In the genomic region with DNA sequence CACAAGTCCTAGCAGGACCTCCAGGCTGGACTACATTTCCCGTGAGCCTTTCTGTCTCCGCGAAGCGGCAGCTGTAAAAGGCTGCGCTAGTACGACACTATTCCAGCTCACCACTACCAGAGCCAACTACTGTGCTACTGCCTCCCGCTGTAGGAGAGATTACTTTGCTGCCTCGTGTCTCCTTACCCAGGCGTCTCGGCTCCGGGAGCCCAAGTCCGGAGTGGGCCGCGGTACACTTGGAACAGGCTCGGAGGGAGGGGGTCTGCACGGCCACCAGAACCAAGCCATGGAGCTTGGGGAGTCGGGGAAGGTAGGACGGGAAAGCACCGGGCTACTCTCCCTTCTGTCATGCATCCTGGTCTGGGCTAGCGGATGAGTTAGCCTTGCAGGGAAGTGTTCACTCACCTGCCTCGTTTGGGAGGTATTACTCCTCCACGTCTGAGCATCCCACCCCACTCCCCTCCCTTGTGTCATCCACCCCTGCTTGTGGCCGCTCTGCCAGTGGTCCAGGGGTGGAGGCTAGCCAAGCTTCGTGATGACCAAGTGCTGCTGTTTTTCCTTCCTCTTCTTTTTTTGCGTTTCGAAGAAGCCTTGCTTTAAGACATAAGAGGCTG, we compare ENCODE assay signal across 8 mouse cellular contexts. TPM values are rescaled to one million over a fixed set of nuclear protein-coding genes. Genes with fewer than 3 reads are reported as not detected.
DNase-seq lines count a peak whose midpoint lies in the region; ATAC-seq and TF ChIP-seq lines count a peak whose summit lies in the region.

No protein-coding gene starts in this region.

- H3K9ac ChIP-seq in hindbrain, embryonic 13.5 days, result peak overlapping the region; percentile 71

- peak overlapping the region; percentile 68 for H3K4me3 ChIP-seq in hindbrain, embryonic 13.5 days

- no peak for TF ChIP-seq CTCF in Patski (IDR thresholded peaks at IDR 0.05)

- in situ Hi-C loops in Patski (cut with MboI; ENCODE audit: low pct_unique_long_range_greater_than_20kb), result no loop called here

- POLR2A ChIA-PET in Patski (lab: Charles Lee), result interaction anchor here (1.2 kb wide), 2 partner anchors 58 to 62 kb away, joined by 3 read pairs; partner anchors contain the start of gene Zfp467

- H3K9me3 ChIP-seq in hindbrain, embryonic 13.5 days, result no peaks in the 10 kb centered on the region

- DNase-seq in Patski (ENCODE audit: low read depth, low spot score), result peak; percentile 27
- peak; percentile 76 to 79 for DNase-seq in cerebellum, postnatal 14 days
- peak; percentile 61 to 77 for DNase-seq in frontal cortex, postnatal 25 days (ENCODE audit: low spot score in 2 of 2)
- DNase-seq in layer of hippocampus, postnatal 14 days (ENCODE audit: low spot score in 2 of 2), result peak; percentile 65 to 79
- peak; percentile 88 for DNase-seq in lung, postnatal 10 days
- peak; percentile 76 for DNase-seq in ovary, postnatal 36 days (ENCODE audit: low spot score)
- DNase-seq in thymus, postnatal 36 days, result peak; percentile 19 to 33

- H3K27ac ChIP-seq in hindbrain, embryonic 13.5 days, result peak overlapping the region; percentile 77

- CTCF ChIA-PET in Patski (lab: Charles Lee), result no interaction called here

- peaks cover 14% of the 10 kb centered on the region for H3K4me1 ChIP-seq in hindbrain, embryonic 13.5 days (replicated peaks)

- no peaks in the 10 kb centered on the region for H3K27me3 ChIP-seq in Patski
- no peaks in the 10 kb centered on the region for H3K27me3 ChIP-seq in hindbrain, embryonic 13.5 days

- peak; percentile 94 for ATAC-seq in Patski
- peak; percentile 97 for ATAC-seq in hindbrain, embryonic 13.5 days (ENCODE audit: low FRiP score)

- peak overlapping the region; percentile 81 for H3K4me2 ChIP-seq in hindbrain, embryonic 13.5 days

- 1% methylated on average over 26 of the region's 26 CpGs for WGBS in hindbrain, embryonic 13.5 days

- peaks cover 5% of the 10 kb centered on the region; the same call in 1 of the 2 replicates for H3K36me3 ChIP-seq in hindbrain, embryonic 13.5 days

RNA-seq across cellular contexts. Expression of gene Atp6v0e2, which starts 33.1 kb away (rescaled TPM):
- polyA plus RNA-seq in Patski (2021), result 97.0 TPM
- 184 and 189 TPM in 2 replicates for polyA plus RNA-seq in hindbrain, embryonic 13.5 days (2015; fragmentation: Nextera tagmentation; extraction: Ambion mirVana)
- total RNA-seq in layer of hippocampus, postnatal 14 days (2021), result 100 to 1,000 TPM; 522 to 523 TPM

RNA-seq across cellular contexts. Expression of gene Lrrc61, which starts 50.2 kb away (rescaled TPM):
- polyA plus RNA-seq in Patski (2021), result 21.5 TPM
- polyA plus RNA-seq in hindbrain, embryonic 13.5 days (2015; fragmentation: Nextera tagmentation; extraction: Ambion mirVana), result 20.8 and 22.1 TPM in 2 replicates
- 10 to 100 TPM; 29.2 to 30.2 TPM for total RNA-seq in layer of hippocampus, postnatal 14 days (2021)

RNA-seq across cellular contexts. Expression of gene Sspo, which starts 56.3 kb away (rescaled TPM):
- 0.05 TPM for polyA plus RNA-seq in Patski (2021)
- 0.14 and 0.25 TPM in 2 replicates for polyA plus RNA-seq in hindbrain, embryonic 13.5 days (2015; fragmentation: Nextera tagmentation; extraction: Ambion mirVana)
- under 1 TPM; 0.44 to 0.57 TPM for total RNA-seq in layer of hippocampus, postnatal 14 days (2021)

RNA-seq across cellular contexts. Expression of gene Zfp467, which starts 58.7 kb away (rescaled TPM):
- 30.7 TPM for polyA plus RNA-seq in Patski (2021)
- polyA plus RNA-seq in hindbrain, embryonic 13.5 days (2015; fragmentation: Nextera tagmentation; extraction: Ambion mirVana), result 22.0 and 22.5 TPM in 2 replicates
- total RNA-seq in layer of hippocampus, postnatal 14 days (2021), result 10 to 100 TPM; 19.0 to 20.0 TPM

Comparison
In these comparisons a context has a peak if more than half of its experiments do, and no peak if none do; other contexts are left out.
1. Peak in every context shown above with its lines: DNase-seq, ATAC-seq, H3K4me3 ChIP-seq and H3K27ac ChIP-seq.
2. DNase-seq: peak in every context shown above with its lines; median percentile 88 in lung, postnatal 10 days; 78 in cerebellum, postnatal 14 days; 76 in ovary, postnatal 36 days; 72 in layer of hippocampus, postnatal 14 days; 69 in frontal cortex, postnatal 25 days; 27 in Patski; 26 in thymus, postnatal 36 days.